Mouse (Mus musculus): Measurements from ENCODE around the gene Azin2. TPM values are rescaled to one million over a fixed set of nuclear protein-coding genes. Genes with fewer than 3 reads are reported as not detected.
A peak's percentile ranks its signal among the peaks of the same experiment; 100 is the strongest.

The Azin2 gene
- polyA plus RNA-seq, 1 experiment from 2014 or later = 14.6 TPM

DNA sequence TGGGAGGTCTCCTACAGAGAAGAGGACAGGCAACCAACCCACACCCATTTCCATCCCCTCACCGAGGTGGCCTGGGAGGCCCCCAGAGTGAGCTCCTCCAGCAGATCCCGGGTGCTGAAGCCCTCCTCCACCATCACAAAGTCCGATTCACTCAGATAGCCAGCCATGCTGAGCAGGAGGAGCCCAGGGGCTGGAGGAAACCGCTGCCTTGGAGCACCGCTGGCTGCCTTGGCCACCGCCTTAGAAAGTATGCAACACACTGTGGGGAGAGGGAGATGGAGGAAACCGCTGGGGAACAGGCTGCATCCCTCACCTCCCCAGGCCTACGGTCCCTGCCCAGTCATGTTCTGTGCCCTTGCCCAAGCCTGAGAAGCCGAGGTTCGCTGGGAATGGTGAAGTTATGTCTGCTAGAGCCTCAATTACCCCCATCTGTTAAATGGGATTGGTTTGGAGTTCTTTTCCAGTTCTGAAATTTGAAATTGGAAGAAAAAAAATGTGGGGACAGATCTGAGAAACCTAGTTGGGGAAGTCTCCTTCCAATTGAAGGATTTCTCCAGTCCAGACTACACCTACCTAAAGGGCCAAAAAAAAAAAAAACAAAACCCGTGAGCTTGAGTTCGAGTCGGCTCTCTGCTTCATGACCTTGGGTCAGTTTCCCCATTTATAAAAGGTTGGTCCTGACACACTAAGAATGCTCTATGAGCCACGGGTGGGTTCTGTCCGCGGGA is 777 bp downstream of the Azin2 start:
- Histone ChIP-seq H3K27ac (replicated peaks; ENCODE audit: low read depth, low read length) (no peak overlapping the region), H3K27me3 (ENCODE audit: control insufficient read depth, insufficient read depth, low read length) (0 out of 2 replicates have a peak, but pooled peaks cover 2% of the 10 kb centered on the region), H3K4me2 (ENCODE audit: low read depth, low read length) (peak overlapping the region; percentile 90), H3K36me3 (replicated peaks; ENCODE audit: control insufficient read depth, insufficient read depth, low read depth, low read length) (no peaks in the 10 kb centered on the region), H3K9ac (replicated peaks; ENCODE audit: low read length) (peak overlapping the region; percentile 77), H3K9me3 (replicated peaks; ENCODE audit: control insufficient read depth, low read length) (no peaks in the 10 kb centered on the region), H3K4me1 (ENCODE audit: control insufficient read depth, insufficient read depth, low read length) (0 out of 2 replicates have a peak, but pooled peaks cover 2% of the 10 kb centered on the region), H3K4me3 (ENCODE audit: low read depth, low read length) (peak overlapping the region; percentile 74)
- ATAC-seq (replicated peaks; ENCODE audit: insufficient number of reproducible peaks, low FRiP score, low TSS enrichment, low read depth) (no peak), DNase-seq (ENCODE audit: low spot score) (peak; percentile 9)
- WGBS = 5% methylated on average over 16 of the region's 16 CpGs

- 0 out of 2 replicates have a peak, but pooled peaks cover 2% of the 10 kb centered on the region for H3K27me3 ChIP-seq (ENCODE audit: control insufficient read depth, insufficient read depth, low read length)
- no peak overlapping the region for H3K4me3 ChIP-seq (ENCODE audit: low read depth, low read length)
- 89% methylated on average over 17 of the region's 17 CpGs for WGBS
- no peaks in the 10 kb centered on the region for H3K36me3 ChIP-seq (replicated peaks; ENCODE audit: control insufficient read depth, insufficient read depth, low read depth, low read length)
- H3K4me1 ChIP-seq (ENCODE audit: control insufficient read depth, insufficient read depth, low read length) = 0 out of 2 replicates have a peak, but pooled peaks cover 2% of the 10 kb centered on the region
- no peaks in the 10 kb centered on the region for H3K9me3 ChIP-seq (replicated peaks; ENCODE audit: control insufficient read depth, low read length)
- no peak overlapping the region for H3K4me2 ChIP-seq (ENCODE audit: low read depth, low read length)
- DNase-seq (ENCODE audit: low spot score) (no peak), ATAC-seq (replicated peaks; ENCODE audit: insufficient number of reproducible peaks, low FRiP score, low TSS enrichment, low read depth) (no peak)
- no peak overlapping the region for H3K9ac ChIP-seq (replicated peaks; ENCODE audit: low read length)
- no peak overlapping the region for H3K27ac ChIP-seq (replicated peaks; ENCODE audit: low read depth, low read length)
Measured at GRCm38 (mm10) chr4:128959676-128960075, 2.6 kb downstream of the Azin2 start.

- Histone ChIP-seq H3K4me1 (ENCODE audit: control insufficient read depth, insufficient read depth, low read length) (0 out of 2 replicates have a peak, but pooled peaks cover 2% of the 10 kb centered on the region), H3K27ac (replicated peaks; ENCODE audit: low read depth, low read length) (no peak overlapping the region), H3K27me3 (ENCODE audit: control insufficient read depth, insufficient read depth, low read length) (0 out of 2 replicates have a peak, but pooled peaks cover 2% of the 10 kb centered on the region), H3K4me2 (ENCODE audit: low read depth, low read length) (no peak overlapping the region), H3K4me3 (ENCODE audit: low read depth, low read length) (no peak overlapping the region), H3K9ac (replicated peaks; ENCODE audit: low read length) (no peak overlapping the region), H3K36me3 (replicated peaks; ENCODE audit: control insufficient read depth, insufficient read depth, low read depth, low read length) (no peaks in the 10 kb centered on the region), H3K9me3 (replicated peaks; ENCODE audit: control insufficient read depth, low read length) (no peaks in the 10 kb centered on the region)
- 51% methylated on average over 8 of the region's 8 CpGs for WGBS
- DNase-seq (ENCODE audit: low spot score) (peak; percentile 49), ATAC-seq (replicated peaks; ENCODE audit: insufficient number of reproducible peaks, low FRiP score, low TSS enrichment, low read depth) (no peak)
Measured at GRCm38 (mm10) chr4:128958849-128959248, 3.4 kb downstream of the Azin2 start.

GRCm38 (mm10) chr4:128958156-128958555 is 4.1 kb downstream of the Azin2 start:
- 85% methylated on average over 11 of the region's 11 CpGs for WGBS
- no peak overlapping the region for H3K9ac ChIP-seq (replicated peaks; ENCODE audit: low read length)
- no peak overlapping the region for H3K4me2 ChIP-seq (ENCODE audit: low read depth, low read length)
- 0 out of 2 replicates have a peak, but pooled peaks cover 2% of the 10 kb centered on the region for H3K4me1 ChIP-seq (ENCODE audit: control insufficient read depth, insufficient read depth, low read length)
- H3K36me3 ChIP-seq (replicated peaks; ENCODE audit: control insufficient read depth, insufficient read depth, low read depth, low read length) = no peaks in the 10 kb centered on the region
- no peaks in the 10 kb centered on the region for H3K9me3 ChIP-seq (replicated peaks; ENCODE audit: control insufficient read depth, low read length)
- no peak for DNase-seq (ENCODE audit: low spot score)
- ATAC-seq (replicated peaks; ENCODE audit: insufficient number of reproducible peaks, low FRiP score, low TSS enrichment, low read depth) = no peak
- H3K27ac ChIP-seq (replicated peaks; ENCODE audit: low read depth, low read length) = no peak overlapping the region
- no peak overlapping the region for H3K4me3 ChIP-seq (ENCODE audit: low read depth, low read length)
- 0 out of 2 replicates have a peak, but pooled peaks cover 2% of the 10 kb centered on the region for H3K27me3 ChIP-seq (ENCODE audit: control insufficient read depth, insufficient read depth, low read length)

GRCm38 (mm10) chr4:128957155-128957911 is 4.9 kb downstream of the Azin2 start:
- H3K27ac ChIP-seq (replicated peaks; ENCODE audit: low read depth, low read length) = no peak overlapping the region
- H3K9ac ChIP-seq (replicated peaks; ENCODE audit: low read length) = no peak overlapping the region
- H3K4me1 ChIP-seq (ENCODE audit: control insufficient read depth, insufficient read depth, low read length) = 0 out of 2 replicates have a peak, but pooled peaks cover 2% of the 10 kb centered on the region
- no peaks in the 10 kb centered on the region for H3K36me3 ChIP-seq (replicated peaks; ENCODE audit: control insufficient read depth, insufficient read depth, low read depth, low read length)
- H3K4me3 ChIP-seq (ENCODE audit: low read depth, low read length) = no peak overlapping the region
- H3K27me3 ChIP-seq (ENCODE audit: control insufficient read depth, insufficient read depth, low read length) = 0 out of 2 replicates have a peak, but pooled peaks cover 2% of the 10 kb centered on the region
- WGBS = 49% methylated on average over 11 of the region's 11 CpGs
- DNase-seq (ENCODE audit: low spot score) (peak; percentile 62), ATAC-seq (replicated peaks; ENCODE audit: insufficient number of reproducible peaks, low FRiP score, low TSS enrichment, low read depth) (peak; percentile 49; the same call in 1 of the 2 replicates)
- H3K4me2 ChIP-seq (ENCODE audit: low read depth, low read length) = no peak overlapping the region
- no peaks in the 10 kb centered on the region for H3K9me3 ChIP-seq (replicated peaks; ENCODE audit: control insufficient read depth, low read length)

DNA sequence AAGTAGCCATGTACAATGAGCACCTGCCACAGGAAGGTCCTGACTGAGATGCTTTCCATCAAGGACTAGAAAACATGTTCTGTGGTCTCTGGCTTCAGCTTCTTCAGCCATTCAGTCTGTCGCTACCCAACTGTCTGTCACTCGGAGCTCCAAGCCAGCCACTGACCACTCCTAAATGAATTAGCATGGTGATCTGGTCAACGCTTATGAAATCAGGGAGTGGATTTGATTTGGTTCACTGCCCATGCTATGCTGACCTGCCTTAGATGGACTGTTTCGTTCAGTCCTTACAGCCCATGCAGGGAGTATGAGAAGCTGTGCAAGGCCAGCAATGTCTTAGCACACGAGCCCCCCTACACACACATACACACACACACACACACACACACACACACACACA is 8.4 kb downstream of the Azin2 start:
- H3K9ac ChIP-seq (replicated peaks; ENCODE audit: low read length) = no peak overlapping the region
- H3K4me1 ChIP-seq (ENCODE audit: control insufficient read depth, insufficient read depth, low read length) = no peaks in the 10 kb centered on the region
- no peak for ATAC-seq (replicated peaks; ENCODE audit: insufficient number of reproducible peaks, low FRiP score, low TSS enrichment, low read depth)

GRCm38 (mm10) chr4:128950461-128950860 is 11.8 kb downstream of the Azin2 start:
- Histone ChIP-seq H3K4me1 (ENCODE audit: control insufficient read depth, insufficient read depth, low read length) (no peaks in the 10 kb centered on the region), H3K36me3 (replicated peaks; ENCODE audit: control insufficient read depth, insufficient read depth, low read depth, low read length) (no peaks in the 10 kb centered on the region), H3K27ac (replicated peaks; ENCODE audit: low read depth, low read length) (no peak overlapping the region), H3K9me3 (replicated peaks; ENCODE audit: control insufficient read depth, low read length) (no peaks in the 10 kb centered on the region), H3K9ac (replicated peaks; ENCODE audit: low read length) (no peak overlapping the region), H3K4me2 (ENCODE audit: low read depth, low read length) (no peak overlapping the region), H3K27me3 (ENCODE audit: control insufficient read depth, insufficient read depth, low read length) (no peaks in the 10 kb centered on the region), H3K4me3 (ENCODE audit: low read depth, low read length) (no peak overlapping the region)
- WGBS = 87% methylated on average over 5 of the region's 5 CpGs
- no peak for DNase-seq (ENCODE audit: low spot score)
- no peak for ATAC-seq (replicated peaks; ENCODE audit: insufficient number of reproducible peaks, low FRiP score, low TSS enrichment, low read depth)

More for the DNA sequence above, 8.4 kb downstream of the Azin2 start:
- H3K4me2 ChIP-seq (ENCODE audit: low read depth, low read length) = no peak overlapping the region
- H3K36me3 ChIP-seq (replicated peaks; ENCODE audit: control insufficient read depth, insufficient read depth, low read depth, low read length) = no peaks in the 10 kb centered on the region
- no peak for DNase-seq (ENCODE audit: low spot score)
- no peak overlapping the region for H3K4me3 ChIP-seq (ENCODE audit: low read depth, low read length)
- no peaks in the 10 kb centered on the region for H3K9me3 ChIP-seq (replicated peaks; ENCODE audit: control insufficient read depth, low read length)
- H3K27ac ChIP-seq (replicated peaks; ENCODE audit: low read depth, low read length) = no peak overlapping the region
- no peaks in the 10 kb centered on the region for H3K27me3 ChIP-seq (ENCODE audit: control insufficient read depth, insufficient read depth, low read length)
- WGBS = 84% methylated on average over 5 of the region's 5 CpGs

Data from embryonic facial prominence, embryonic 11.5 days (tissue).